Mouse (Mus musculus): ENCODE data around the gene Gm20458. TPM values are rescaled to one million over a fixed set of nuclear protein-coding genes. Genes with fewer than 3 reads are reported as not detected.

The Gm20458 gene
- total RNA-seq, 2 experiments from 2014 or later: 5.4 to 9.9 TPM

DNA sequence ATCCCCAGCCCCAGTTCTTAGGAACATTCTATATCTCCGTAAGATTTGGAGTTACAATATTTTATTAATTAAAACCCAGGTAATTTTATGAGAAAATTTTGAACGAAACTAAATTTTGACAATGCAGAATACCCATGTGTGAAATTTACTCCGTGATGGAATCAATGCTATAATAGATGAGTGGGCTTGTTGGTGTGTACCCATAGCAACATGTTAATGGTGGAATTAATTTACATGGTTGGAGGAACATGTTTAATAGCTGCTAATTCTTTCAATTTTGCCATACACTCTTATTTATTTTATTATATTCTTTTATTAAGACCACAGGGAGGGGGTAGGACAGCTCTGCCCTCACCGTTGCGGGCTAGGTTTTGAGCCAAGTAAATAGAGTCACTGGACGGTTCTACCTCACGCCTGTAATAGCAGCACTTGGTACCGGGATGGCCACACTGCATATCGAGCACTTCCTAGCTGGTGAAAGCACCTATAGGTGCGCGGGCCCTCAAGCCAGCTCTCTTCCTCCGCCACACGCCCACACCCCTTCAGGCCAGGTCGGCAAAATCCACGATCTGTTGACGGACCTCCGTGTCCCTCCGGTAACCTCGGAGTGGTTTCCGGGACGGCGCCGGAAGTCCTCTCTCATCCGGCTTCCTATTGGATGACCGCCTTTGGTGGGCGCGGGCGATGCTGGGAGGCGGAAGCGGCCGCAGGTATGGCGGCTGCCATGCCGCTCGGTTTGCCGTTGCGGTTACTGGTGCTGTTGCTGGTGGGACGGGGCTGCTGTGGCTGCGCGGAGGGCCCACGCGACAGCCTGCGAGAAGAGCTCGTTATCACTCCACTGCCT lies 36.3 kb downstream of the Gm20458 start, which contains the start of gene Pigt:
Gene Pigt (plus strand): TSS at position 674 of the 844 bp plus-strand sequence.
- DNase-seq (ENCODE audit: low spot score in 2 of 2): peak; percentile 86 to 91

GRCm38 (mm10) chr2:164497691-164498268 lies 37.0 kb downstream of the Gm20458 start:
- no peak for DNase-seq (ENCODE audit: low spot score in 2 of 2)

DNA sequence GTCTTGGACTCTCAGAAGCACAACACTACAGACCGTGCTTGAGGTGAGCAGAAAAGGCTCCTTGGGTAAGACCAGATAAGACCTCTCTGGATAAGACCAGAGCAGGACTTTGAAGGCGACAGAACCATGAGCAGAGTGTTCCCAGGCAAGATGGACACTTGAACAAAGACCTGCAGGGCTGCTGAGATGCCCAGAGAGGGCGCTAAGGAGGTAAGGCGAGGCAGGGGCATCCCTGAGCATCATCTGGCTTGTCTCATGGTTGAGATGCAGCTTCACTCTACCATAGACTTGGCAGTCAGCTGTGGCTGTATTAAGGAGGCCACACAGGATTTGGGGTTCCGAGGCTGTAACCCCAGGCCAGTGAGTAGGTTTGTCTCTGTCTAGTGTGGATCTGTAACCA lies 38.5 kb downstream of the Gm20458 start:
- DNase-seq (ENCODE audit: low spot score in 2 of 2): no peak

GRCm38 (mm10) chr2:164500511-164500910 lies 39.7 kb downstream of the Gm20458 start:
- DNase-seq (ENCODE audit: low spot score in 2 of 2): no peak

DNA sequence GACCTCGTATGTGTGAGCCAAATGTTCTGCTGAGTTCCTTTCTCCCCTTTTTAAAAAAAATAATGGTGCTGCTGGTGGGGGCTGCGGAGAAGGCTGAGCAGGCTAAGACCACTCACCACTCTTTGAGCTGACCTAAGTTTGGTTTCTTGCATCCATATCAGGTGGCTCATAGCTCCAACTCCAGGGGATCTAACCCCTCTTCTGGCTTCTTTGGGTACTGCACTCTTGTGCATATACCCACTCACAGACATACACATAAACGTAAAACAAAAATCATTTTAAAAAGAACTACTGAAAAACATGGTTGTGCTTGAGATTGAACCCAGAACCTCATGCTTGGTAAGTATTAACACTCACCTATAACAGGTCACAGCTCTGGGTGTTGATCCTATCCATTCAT lies 44.2 kb downstream of the Gm20458 start:
- no peak for DNase-seq (ENCODE audit: low spot score in 2 of 2)

GRCm38 (mm10) chr2:164505619-164506347 lies 45.0 kb downstream of the Gm20458 start:
- no peak for DNase-seq (ENCODE audit: low spot score in 2 of 2)

GRCm38 (mm10) chr2:164507811-164508210 lies 47.0 kb downstream of the Gm20458 start:
- DNase-seq (ENCODE audit: low spot score in 2 of 2): no peak

- no peak for DNase-seq (ENCODE audit: low spot score in 2 of 2)
Measured at GRCm38 (mm10) chr2:164510621-164511190, 49.9 kb downstream of the Gm20458 start.

GRCm38 (mm10) chr2:164512121-164512909 lies 51.5 kb downstream of the Gm20458 start:
- DNase-seq (ENCODE audit: low spot score in 2 of 2): no peak

DNA sequence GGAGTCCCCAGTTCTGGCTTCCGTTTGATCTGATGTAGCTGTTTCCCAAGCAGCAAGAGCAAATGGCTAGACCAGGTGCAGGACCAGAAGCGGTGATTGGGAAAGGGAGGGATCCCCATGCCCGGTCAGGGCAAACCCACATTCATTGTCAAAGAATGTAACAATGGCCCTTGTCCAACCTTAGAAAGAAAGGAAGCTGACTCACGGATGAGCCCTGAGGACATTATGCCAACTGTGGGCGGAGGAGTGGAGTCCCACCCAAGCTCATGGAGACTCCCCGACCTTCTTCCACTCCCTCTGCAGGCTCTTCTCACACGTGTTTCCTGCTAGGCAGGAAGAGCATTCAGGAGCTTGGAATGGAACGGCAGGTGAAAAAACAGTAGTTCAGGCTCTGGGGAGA lies 52.6 kb downstream of the Gm20458 start:
- DNase-seq (ENCODE audit: low spot score in 2 of 2): no peak

GRCm38 (mm10) chr2:164514916-164515315 lies 54.1 kb downstream of the Gm20458 start:
- DNase-seq (ENCODE audit: low spot score in 2 of 2): no peak

DNA sequence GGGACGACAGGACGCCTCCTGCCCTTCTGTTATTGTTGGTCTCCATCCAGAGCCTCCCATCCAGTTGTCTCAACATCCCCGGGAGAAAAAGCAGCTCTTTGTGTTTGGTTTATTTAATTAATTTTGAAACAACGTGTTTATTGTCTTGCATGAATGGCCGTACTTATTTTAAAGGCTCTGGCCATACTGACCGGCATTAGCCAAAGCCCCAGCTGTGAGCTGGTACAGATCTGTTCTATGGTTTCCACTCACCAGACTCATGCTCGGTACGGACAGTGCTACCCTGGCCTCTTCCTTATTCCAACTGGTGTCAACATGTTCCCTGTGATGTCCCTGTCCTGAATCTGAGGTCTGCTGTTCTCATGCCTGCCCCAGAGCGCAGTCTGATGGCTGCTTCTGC lies 55.1 kb downstream of the Gm20458 start:
- DNase-seq (ENCODE audit: low spot score in 2 of 2): peak in 1 of 2 experiments; percentile 35

- no peak for DNase-seq (ENCODE audit: low spot score in 2 of 2)
Measured at GRCm38 (mm10) chr2:164516592-164516991, 55.8 kb downstream of the Gm20458 start.

DNA sequence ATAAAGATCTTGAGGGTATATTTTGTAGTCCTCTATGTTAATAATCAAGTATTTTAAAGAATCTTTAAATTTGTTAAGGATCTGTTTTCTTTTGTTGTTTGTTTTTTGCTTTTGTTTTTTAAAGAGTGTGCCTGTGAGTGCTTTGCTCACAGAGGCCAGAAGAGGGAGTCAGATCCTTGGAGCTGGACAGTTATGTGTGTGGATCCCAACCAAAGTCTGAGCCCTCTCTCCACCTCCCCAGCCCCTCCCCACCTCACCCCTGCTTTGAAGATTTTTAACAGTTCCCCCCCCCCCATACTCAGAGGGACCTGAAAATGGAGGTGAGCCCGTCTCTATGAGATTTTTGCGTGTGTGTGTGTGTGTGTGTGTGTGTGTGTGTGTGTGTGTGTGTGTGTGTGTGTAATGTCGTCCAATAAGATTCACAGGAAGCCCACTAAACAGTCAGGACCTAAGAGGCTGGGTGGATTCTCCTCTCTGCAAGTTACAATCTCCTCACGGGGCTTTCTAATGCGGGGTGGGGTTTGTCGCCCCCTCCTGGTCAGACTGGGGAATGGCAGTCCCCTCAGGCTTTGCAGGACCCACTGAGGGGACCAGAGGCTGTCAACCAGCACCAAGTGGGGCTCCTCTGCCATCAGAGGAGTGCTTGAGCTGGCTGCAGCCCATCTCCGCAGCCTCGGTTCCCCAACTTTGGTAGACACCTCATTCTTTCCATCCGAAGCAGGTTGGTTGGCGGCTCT lies 56.9 kb downstream of the Gm20458 start:
- peak in 1 of 2 experiments; percentile 71 for DNase-seq (ENCODE audit: low spot score in 2 of 2)

DNA sequence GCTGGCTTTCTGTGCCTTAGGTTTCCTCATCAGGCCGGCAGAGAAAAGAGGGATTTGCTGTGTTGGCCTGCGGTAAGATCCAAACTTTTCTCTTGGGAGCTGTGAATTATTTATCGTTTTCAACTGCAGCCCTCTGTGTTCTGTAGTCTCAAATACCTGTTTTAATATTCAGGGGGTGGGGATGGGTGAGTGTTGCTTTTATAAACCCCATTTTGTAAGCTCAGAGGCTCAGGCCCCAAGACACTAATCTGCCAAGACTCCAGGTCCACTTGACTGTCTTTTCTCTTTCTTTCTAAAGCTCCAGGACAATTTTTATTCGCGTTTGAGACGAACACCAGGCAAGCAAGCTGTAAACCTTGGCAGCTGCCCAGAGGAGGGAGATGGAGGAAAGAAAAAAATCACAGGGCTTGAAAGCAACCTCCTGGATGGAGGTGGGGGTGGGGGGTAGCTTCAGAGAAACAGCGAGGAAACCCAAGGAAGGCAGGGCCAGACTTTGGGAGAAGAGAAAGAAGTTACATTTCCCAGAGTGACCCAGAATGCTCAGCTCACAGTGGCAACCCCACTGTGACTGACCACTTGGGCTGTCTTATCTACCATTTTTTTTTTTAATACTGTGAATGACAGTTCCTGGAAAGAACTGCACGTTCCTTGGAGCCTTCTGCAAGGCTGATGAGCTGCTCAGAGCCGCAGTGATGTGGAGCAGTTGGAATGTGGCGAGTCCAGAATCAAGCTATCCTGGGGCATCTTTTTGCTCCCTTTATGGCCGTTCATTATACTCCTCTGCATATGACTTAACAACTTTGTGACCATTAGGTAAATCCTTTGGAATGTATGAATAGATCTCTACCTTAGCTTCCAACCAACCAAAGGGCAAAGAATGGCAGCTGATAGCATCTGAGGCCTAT lies 57.8 kb downstream of the Gm20458 start:
- DNase-seq (ENCODE audit: low spot score in 2 of 2): peak in 1 of 2 experiments; percentile 24

- DNase-seq (ENCODE audit: low spot score in 2 of 2): no peak
Measured at GRCm38 (mm10) chr2:164519171-164519526, 58.4 kb downstream of the Gm20458 start.

GRCm38 (mm10) chr2:164520782-164521181 lies 60.0 kb downstream of the Gm20458 start:
- DNase-seq (ENCODE audit: low spot score in 2 of 2): no peak

DNA sequence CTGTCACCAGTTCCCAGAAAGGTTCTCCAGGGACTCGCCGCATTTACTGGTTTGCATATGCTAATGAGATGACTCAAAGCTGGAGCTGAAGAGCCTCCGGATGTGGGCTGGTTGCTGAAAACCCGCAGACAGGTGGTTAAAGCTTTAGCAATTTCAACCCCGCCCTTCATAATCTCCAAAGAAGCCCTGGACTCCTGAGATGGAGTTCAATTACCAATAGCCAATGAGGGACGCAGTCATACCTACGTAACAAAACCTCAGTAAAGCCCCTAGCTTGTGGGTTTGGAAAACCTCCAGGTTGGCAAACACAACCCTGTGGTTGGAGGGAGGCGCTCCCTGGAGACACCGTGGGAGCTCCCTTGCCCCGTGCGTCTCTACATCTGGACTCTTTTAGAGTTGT lies 61.1 kb downstream of the Gm20458 start:
- DNase-seq (ENCODE audit: low spot score in 2 of 2): no peak

DNA sequence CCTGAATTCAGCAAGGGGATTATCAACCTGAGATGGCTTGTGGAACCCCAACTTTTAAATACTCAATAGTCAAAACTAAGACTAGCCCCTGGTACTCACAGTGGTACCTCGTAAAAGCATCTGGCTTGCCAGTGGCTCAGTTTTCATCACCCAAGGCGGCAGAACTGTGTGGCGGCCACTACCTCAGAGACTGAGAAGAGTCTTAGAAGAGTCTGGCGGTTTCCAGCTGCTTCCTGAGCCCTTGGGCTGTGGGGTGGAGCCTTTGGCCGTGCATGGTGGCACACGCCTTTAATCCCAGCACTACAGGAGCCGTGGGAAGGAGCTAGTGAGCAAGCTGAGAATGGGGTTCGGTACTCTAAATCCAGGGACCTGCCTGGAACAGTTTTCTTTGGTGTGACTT lies 61.5 kb downstream of the Gm20458 start:
- DNase-seq (ENCODE audit: low spot score in 2 of 2): no peak

Measured in layer of hippocampus, adult 18-20 months (tissue).